Mouse (Mus musculus) WW6 (cell line): ENCODE data around the gene Fam19a4.
A peak's percentile ranks its signal among the peaks of the same experiment; 100 is the strongest.

ENCODE experiments used
- DNase-seq: peaks from one replicate; pipeline ENCODE4 v3.0.0-alpha.2; 2013; ENCODE audit warnings: low read depth, low spot score

Fam19a4 gene

DNA sequence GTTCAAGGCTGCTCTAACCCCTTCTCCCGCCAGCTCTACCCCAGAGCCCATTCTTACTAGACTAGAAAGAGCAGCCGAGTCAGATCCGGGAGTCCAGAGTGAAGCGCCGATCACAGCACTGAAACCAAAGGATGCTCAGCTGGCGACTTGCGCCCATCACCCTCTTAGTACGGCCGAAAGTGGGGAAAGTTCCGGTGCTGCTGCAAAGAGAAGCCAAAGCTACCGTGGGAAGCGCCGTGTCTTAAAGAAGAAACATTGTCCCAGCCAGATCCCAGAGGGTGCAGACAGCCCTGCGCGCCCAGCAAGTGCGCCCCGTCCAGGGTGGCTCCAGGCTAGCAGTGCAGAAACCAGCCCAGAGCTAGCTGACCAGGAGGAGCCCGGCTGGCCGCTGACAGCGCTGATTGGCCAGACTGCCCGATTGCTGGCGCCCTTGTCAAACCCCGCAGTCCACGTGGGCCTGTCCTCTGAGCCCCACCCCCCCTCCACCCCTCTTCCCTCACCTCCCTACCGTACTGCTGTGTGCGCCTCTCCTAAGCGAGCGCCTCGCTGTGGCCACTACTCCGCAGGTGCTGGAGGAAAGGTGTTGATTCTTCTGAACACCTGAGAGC, at the start of gene Fam19a4:
Gene Fam19a4 (minus strand): TSS at position 340 of the 608 bp plus-strand sequence.
- DNase-seq, result peak; percentile 56

DNA sequence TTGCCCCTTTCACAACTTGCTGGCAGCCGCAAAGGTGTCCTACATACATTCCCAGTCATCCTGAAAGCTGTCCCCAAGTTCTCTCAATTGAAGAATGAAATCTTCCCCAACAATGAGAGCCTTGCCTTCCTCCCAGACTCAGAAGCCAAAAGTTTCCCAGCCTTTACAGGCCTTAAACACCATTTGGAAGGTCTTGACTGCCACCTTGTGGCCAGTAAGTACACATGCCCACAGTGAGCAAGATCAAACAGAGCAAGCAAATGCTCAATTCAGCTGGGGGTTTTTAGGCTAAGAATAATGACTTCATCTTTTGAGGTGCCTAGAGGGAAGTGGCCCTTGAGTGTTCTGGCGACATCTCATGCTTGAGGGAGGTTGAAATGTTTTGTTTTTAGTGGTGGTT, 46.6 kb upstream of the Fam19a4 start:
- DNase-seq, result no peak

- DNase-seq, result no peak
These were observed 45.9 kb upstream of the Fam19a4 start for GRCm38 (mm10) chr6:97106106-97106505.

DNA sequence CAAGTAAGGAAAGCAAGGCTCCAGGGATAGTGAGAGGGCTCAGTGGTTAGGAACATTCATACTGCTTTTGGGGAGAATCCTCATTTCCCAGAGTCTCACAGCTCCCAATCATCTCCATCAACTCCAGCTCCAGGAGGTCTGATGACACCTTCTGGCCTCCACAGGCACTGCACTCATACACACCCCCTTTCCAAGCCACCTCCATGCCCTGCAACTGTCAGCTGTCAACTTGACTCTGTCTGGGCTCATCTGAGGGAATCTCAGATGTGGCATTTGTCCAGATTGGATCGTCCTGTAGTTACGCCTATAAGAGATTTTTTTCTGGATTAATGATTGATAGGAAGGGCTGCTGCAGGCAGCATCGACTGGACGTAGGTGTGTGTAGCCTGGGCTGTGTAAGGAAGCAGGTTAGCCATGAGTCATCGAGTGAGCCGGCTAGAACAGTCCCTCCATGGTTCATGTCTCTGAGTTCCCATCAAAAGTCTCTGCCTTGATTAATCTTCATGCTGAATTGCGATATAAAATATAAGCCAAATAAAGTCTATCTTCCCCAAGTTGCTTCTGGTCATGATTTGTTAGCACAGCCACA, 44.1 kb upstream of the Fam19a4 start:
- DNase-seq, result no peak

DNA sequence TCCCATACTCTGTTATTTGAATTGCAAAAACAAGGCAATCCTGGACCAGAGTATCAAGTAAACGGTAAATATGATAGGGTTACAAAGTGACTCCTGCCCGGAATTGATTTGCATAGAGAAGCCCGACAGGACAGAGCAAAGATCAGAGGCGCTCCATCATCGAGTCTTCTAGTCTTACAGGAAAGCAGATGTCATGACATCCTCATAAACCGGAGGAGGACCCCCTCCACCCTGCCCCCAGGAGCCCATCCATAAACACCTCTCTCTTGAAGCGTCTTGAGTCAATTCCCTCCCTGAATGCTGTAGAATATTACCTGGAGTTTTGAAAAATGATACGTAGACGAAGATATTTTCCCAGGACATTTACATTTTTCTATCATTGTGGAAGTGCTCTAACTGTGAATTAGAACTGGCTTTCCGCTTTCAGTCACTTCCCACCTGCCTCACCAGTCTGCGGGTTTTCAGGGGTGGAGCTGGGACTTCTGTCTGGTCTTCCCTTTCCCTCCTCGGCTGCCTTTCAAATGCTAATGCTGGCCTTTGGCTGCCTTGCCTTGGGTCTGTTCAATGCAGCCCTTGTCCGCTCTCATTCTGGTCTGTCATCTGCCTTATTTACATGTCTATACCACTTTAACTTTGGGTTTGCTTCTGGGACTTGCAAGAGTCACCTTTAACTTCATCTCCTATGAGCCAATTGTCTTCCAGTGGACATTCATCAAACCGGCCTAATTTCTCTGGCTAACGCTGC, 41.9 kb upstream of the Fam19a4 start:
- DNase-seq, result peak; percentile 66

- no peak for DNase-seq
These were observed 41.2 kb upstream of the Fam19a4 start for GRCm38 (mm10) chr6:97101190-97101957.

DNA sequence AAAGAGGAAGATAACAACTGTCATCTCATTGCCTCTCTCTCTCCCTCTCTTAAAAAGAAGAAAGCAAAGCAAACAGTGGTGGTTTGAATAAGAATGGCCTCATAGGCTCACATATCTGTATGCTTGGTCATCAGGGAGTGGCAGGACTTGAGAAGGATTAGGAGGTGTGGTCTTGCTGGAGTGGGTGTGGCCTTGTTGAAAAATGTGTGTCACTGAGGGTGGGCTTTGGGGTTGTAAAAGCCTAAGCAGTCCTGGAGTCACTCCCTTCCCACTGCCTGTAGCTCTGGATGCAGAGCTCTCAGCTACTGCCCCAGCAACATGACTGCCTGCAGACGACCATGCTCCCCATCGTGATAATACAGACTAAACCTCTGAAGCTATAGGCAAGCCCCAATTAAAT, 22.1 kb upstream of the Fam19a4 start:
- DNase-seq, result no peak

- DNase-seq, result no peak
These were observed 19.8 kb upstream of the Fam19a4 start for GRCm38 (mm10) chr6:97080016-97080415.

DNA sequence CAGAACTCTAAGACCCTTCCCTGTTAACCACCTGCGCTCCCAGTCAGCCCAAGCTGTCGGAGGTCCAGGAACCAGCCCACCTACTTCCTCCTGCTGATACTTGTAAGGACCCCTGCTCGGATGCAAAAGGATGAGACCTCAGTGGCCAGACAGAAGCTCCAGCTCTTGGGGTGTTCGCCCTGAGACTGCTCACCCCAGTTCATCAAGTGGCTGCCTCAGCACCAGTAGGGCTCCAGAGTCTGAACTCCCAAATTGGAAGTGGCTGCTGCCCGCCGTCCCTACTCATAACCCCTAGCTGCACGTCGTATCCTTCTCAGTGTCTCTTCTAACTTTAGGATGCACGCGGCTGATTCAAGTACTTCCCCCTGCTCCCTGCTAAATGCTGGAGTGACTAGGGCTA, 614 bp downstream of the Fam19a4 start:
- no peak for DNase-seq

DNA sequence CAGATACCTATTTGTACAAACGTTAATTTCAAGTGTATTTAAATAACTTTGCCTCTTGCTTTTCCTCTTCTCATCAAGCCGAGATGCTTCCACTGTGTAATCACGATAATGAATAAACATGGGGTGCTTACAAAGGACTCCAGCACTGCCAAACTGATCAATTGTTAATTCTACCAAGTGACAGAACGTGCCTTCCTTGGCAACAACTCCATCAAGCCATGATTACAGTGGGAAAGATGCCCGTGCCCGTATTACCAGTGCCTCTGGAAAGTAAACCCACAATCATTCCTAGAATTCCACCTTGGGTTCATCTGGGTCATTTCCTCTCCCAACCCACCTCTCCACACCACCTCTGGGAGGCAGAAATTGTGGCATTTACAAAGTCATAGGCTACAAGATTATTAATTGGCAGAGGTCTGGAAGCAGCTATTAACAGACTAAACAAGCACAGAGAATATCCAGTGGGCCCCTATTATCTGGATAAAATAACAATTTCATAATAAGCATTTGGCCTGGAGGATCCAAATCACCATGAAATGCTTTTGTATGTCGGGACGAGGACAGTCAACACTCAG, 7.9 kb downstream of the Fam19a4 start:
- no peak for DNase-seq

DNA sequence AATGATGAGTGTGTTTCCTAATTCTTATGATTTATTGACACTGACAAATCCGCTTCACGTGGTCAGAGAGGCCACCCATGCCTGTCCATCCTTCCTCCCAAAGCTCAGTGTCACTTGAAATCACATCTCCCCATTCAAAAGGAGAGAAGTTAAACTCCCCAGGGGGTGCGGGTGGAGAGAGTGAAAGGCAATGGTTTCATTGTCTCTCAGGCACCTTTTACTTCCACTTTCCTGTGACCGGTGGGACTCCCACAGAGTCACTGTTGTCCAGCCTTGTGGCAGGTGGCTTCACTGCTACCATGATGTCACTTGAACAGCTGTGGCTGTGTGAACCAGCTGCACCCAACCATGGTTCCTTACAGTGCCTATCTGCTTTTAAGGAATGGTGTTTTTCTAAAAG, 11.8 kb downstream of the Fam19a4 start:
- DNase-seq, result no peak

GRCm38 (mm10) chr6:97046541-97046940, 13.7 kb downstream of the Fam19a4 start:
- DNase-seq, result peak; percentile 61

GRCm38 (mm10) chr6:97027110-97027677, 33.0 kb downstream of the Fam19a4 start:
- no peak for DNase-seq

DNA sequence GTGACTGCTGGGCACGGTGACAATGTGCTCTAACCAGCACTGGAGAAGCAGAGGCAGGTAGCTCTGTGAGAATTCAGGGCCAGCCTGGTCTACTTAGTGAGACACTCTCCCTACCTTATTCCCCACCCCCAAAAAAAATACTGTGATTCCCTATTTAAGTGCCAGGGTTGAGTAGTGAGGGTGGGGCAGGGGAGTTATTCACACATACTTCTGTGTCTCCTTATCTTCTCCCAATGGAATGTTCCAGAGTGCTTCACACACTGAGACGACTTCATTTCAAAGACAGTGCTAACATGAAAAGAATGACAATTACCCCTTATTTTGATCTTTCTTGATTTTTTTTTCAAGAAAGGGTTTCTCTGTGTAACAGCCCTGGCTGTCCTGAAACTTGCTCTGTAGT, 40.9 kb downstream of the Fam19a4 start:
- no peak for DNase-seq

DNA sequence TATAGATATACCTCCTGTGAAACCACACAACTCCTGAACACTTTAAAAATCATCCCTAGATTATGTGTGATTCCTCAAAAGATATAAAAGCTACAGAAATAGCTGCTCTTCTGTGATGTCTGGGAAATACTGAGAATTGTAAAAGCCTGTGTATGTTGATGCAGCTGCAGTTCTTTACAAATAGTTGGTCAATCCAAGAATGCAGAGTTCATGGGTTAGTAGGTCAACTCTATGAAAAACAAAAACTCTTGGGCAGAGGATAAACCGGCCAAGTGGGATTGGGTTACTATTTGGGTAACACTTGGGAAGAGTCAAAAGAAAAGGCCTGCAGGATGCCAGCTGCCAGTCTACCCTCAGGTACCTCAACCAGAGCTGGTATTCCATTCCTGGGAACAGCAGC, 43.5 kb downstream of the Fam19a4 start:
- no peak for DNase-seq

DNA sequence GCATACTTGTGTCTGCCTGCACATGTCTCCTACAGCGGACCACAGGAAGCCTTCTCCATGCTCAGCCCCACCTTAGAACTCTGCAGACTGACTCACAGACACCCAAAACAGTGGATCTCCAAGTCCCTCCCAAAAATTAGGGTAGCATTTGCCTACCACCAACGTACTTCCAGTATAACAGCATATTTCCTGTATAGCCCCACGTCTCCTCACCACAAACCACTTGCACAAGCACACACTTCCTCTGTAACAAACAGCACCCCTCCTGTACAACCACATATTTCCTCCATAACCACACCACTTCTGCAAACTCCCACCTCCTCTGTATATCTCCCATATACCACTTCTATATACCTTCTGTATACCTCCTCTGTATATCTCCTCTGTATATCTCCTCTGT, 44.2 kb downstream of the Fam19a4 start:
- no peak for DNase-seq

DNA sequence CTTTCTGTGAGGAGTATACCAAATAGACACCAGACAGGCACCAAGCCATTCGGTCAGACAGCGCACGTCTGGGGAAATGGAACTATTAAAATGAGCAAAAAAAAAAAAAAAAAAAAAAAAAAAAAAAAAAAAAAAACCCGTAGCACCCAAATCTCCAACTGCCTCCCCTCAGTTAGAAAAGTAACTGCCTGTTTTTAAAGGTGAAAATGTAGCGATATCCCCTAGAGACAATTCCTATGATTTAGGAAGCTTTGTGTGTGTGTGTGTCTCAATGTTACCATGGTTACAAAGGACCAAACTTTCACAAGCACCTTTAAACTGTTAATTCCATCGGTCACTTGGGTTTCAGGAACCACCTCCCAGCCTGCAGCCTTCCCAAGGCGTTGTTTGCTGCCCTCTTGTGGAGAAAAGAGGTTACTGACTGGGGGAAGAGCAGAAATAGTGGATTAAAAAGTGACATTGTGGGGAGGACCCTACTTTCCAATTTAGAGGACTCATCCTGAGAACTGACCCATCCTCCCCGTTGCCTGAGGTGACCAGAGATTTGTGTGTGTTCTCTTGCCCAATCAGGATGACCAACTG, 53.6 kb downstream of the Fam19a4 start:
- DNase-seq, result peak; percentile 34

- no peak for DNase-seq
These were observed 55.2 kb downstream of the Fam19a4 start for GRCm38 (mm10) chr6:97005038-97005437.

- DNase-seq, result no peak
These were observed 64.6 kb downstream of the Fam19a4 start for GRCm38 (mm10) chr6:96995556-96996159.

DNA sequence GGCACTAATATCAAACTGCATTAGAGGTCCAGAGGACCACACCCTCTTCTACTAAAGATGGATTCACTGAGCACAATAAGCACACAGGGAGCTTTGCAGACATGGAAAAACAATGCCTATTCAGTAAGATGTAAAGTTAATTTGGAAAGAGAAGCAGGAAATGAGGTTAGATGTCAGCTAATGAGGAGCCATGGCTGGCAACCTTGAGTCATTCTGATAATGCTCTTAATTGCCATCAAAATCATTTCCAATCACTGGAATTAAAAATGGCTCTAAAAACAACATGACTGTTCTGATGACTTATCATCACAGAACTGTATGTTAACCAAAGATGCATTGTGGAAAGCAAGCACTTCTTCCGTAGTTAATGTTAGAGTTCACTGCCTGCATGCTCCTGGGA, 68.5 kb downstream of the Fam19a4 start:
- DNase-seq, result no peak

- no peak for DNase-seq
These were observed 82.7 kb downstream of the Fam19a4 start for GRCm38 (mm10) chr6:96977537-96977936.
